Mouse (Mus musculus) urinary bladder, adult 18-20 months (tissue): ENCODE results near the gene Espl1.
A peak's percentile ranks its signal among the peaks of the same experiment; 100 is the strongest.
"Not testable (repeated sequence)": the region's sequence is repeated elsewhere in the genome, so short reads cannot be mapped to it uniquely, and the experiment has no call there.

Source experiments
- DNase-seq, 2 experiments: peaks; one replicate each; pipeline ENCODE4 v3.0.0; 2022; ENCODE audit warnings: low spot score in 2 of 2, mixed read lengths in 2 of 2

The Espl1 gene

GRCm38 (mm10) chr15:102335254-102335653, 39.2 kb downstream of the Espl1 start:
- DNase-seq, result no peak

GRCm38 (mm10) chr15:102335925-102336324, 39.9 kb downstream of the Espl1 start:
- not testable (repeated sequence) for DNase-seq

- DNase-seq, result no peak
Measured at GRCm38 (mm10) chr15:102336946-102337345, 40.9 kb downstream of the Espl1 start.

- DNase-seq, result no peak
Measured at GRCm38 (mm10) chr15:102339612-102340011, 43.5 kb downstream of the Espl1 start.

- DNase-seq, result no peak
Measured at GRCm38 (mm10) chr15:102341580-102341979, 45.5 kb downstream of the Espl1 start.

GRCm38 (mm10) chr15:102344490-102344889, 48.4 kb downstream of the Espl1 start:
- DNase-seq, result no peak

- no peak for DNase-seq
Measured at GRCm38 (mm10) chr15:102346444-102346843, 50.4 kb downstream of the Espl1 start.

GRCm38 (mm10) chr15:102350138-102350941, 54.3 kb downstream of the Espl1 start, which contains the start of gene Aaas:
Gene Aaas, minus strand, starts transcription at chr15:102350771.
- DNase-seq, result peak; percentile 91 to 93

- DNase-seq, result no peak
Measured at GRCm38 (mm10) chr15:102350942-102351291, 54.9 kb downstream of the Espl1 start.

GRCm38 (mm10) chr15:102352177-102352576, 56.1 kb downstream of the Espl1 start:
- DNase-seq, result no peak

- DNase-seq, result no peak
Measured at GRCm38 (mm10) chr15:102353986-102354385, 57.9 kb downstream of the Espl1 start.

- DNase-seq, result no peak
Measured at GRCm38 (mm10) chr15:102355134-102355870, 59.2 kb downstream of the Espl1 start.

- DNase-seq, result no peak
Measured at GRCm38 (mm10) chr15:102355871-102356441, 59.9 kb downstream of the Espl1 start.

- no peak for DNase-seq
Measured at GRCm38 (mm10) chr15:102356501-102357325, 60.6 kb downstream of the Espl1 start.

- no peak for DNase-seq
Measured at GRCm38 (mm10) chr15:102358126-102358525, 62.1 kb downstream of the Espl1 start.

- no peak for DNase-seq
Measured at GRCm38 (mm10) chr15:102358834-102359233, 62.8 kb downstream of the Espl1 start.

GRCm38 (mm10) chr15:102362648-102363047, 66.6 kb downstream of the Espl1 start:
- no peak for DNase-seq

GRCm38 (mm10) chr15:102364678-102365077, 68.6 kb downstream of the Espl1 start:
- DNase-seq, result no peak

GRCm38 (mm10) chr15:102366238-102366637, 70.2 kb downstream of the Espl1 start:
- DNase-seq, result no peak

GRCm38 (mm10) chr15:102366733-102367344, 70.8 kb downstream of the Espl1 start, which contains the start of gene Sp7:
Gene Sp7, minus strand, starts transcription at chr15:102367182.
- no peak for DNase-seq

GRCm38 (mm10) chr15:102369972-102370371, 73.9 kb downstream of the Espl1 start:
- no peak for DNase-seq
